Mouse (Mus musculus) midbrain, embryonic 11.5 days (tissue): ENCODE data around the gene Lef1. TPM values are rescaled to one million over a fixed set of nuclear protein-coding genes. Genes with fewer than 3 reads are reported as not detected.

Experiments used
- ATAC-seq: fragments of 200-750 bp; cut with Nextera tagmentation; 2 replicates; pipeline ENCODE4 v1.8.0; 2017; ENCODE audit warnings: moderate TSS enrichment, moderate library complexity; ENCODE audit not compliant: low FRiP score
- DNase-seq: peaks from one replicate; pipeline ENCODE4 v3.0.0; 2015; ENCODE audit warnings: low spot score; ENCODE audit errors: missing footprints
- H3K27ac ChIP-seq: fragments of 300-500 bp; sonication (generic); 2 replicates; pipeline ENCODE4 v1.5.1; 2014; ENCODE audit warnings: low read depth, low read length
- H3K27me3 ChIP-seq: fragments of 300-500 bp; sonication (generic); 2 replicates; pipeline ENCODE4 v1.6.1; 2014; ENCODE audit warnings: mild to moderate bottlenecking, low read length, moderate library complexity, mixed read lengths; ENCODE audit not compliant: control insufficient read depth, insufficient read depth
- H3K36me3 ChIP-seq: fragments of 300-500 bp; sonication (generic); 2 replicates; pipeline ENCODE4 v1.6.1; 2014; ENCODE audit warnings: mild to moderate bottlenecking, low read length, moderate library complexity, mixed read lengths; ENCODE audit not compliant: control insufficient read depth, insufficient read depth
- H3K4me1 ChIP-seq: fragments of 300-500 bp; sonication (generic); 2 replicates; pipeline ENCODE4 v1.6.1; 2014; ENCODE audit warnings: low read length; ENCODE audit not compliant: control insufficient read depth, insufficient read depth
- H3K4me2 ChIP-seq: fragments of 300-500 bp; sonication (generic); 2 replicates; pipeline ENCODE4 v1.6.1; 2014; ENCODE audit warnings: mild to moderate bottlenecking, moderate library complexity
- H3K4me3 ChIP-seq: fragments of 300-500 bp; sonication (generic); 2 replicates; pipeline ENCODE4 v1.5.1; 2014; ENCODE audit warnings: low read depth, low read length
- H3K9ac ChIP-seq: fragments of 300-500 bp; sonication (generic); 2 replicates; pipeline ENCODE4 v1.6.1; 2014; ENCODE audit warnings: low read length
- H3K9me3 ChIP-seq: fragments of 300-500 bp; sonication (generic); 2 replicates; pipeline ENCODE4 v1.6.1; 2016; ENCODE audit warnings: low read length; ENCODE audit not compliant: control insufficient read depth
- WGBS: fragments of 180-500 bp; shearing (Covaris S2); extraction: QIAGEN DNeasy Blood & Tissue Kit; methylation state at CpG from one replicate; pipeline ENCODE4 v1.1.7; 2014; 5-methylcytosine and 5-hydroxymethylcytosine counted together
- polyA plus RNA-seq: library from polyadenylated mRNA; unstranded; fragments of >200 nt; fragmentation: Nextera tagmentation; extraction: Ambion mirVana; gene quantifications from 2 replicates; pipeline ENCODE4 v1.2.1, GENCODE M21; 2014

Lef1 gene
- 66.9 and 67.7 TPM in 2 replicates for polyA plus RNA-seq

DNA sequence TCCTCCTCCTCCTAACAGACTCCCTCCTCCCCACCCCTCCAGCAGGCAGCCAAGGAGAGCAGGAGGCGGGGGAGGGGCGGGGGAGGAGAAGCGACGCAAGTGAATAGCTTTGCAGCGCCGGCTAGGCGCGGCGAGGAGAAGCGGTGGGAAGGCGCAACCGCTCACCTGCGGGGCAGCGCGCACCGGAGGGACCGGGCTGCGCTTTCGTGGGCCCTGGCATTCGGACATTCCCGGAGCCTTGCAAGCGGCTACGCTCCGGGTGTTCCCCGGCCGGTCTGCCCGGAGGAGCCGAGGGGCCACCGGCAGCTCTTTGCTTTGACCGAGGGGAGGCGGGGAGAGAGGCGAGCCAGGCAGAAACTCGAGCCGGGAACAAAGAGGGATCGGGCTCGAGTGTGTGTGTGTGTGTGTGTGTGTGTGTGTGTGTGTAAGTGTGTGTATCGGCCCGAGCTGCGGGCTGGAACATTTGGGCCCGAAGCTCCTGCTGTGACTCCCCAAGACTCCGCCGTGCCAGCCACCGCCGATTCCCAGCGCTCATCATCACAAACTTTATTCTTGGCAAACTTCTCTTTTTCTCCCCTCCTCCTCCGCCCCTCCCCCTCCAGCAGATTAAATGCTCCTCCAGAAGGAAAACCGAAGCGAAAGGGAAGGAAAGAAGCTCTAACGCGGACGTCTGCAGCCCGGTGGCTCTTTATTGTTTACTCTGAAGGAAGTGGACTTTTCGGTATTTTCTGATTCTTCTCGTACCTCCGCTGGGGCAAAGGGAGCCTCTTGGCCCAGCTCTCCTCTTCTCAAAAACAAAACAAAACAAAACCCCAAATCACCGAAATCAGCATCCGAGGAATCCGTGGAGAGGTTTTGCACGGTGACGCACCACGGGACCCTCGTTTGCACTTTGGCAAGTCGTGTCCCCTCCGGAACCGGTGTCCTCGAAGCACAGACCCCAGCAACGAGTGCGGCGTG is at the start of gene Lef1:
TSS of gene Lef1 (plus strand) at position 281 of the 960 bp plus-strand sequence.
- Histone ChIP-seq H3K4me2 (peak within 1 kb of the TSS; percentile 96), H3K4me1 (peaks cover 49% of the 10 kb centered on the region), H3K9me3 (no peaks in the 10 kb centered on the region), H3K9ac (peak within 1 kb of the TSS; percentile 92), H3K4me3 (peak within 1 kb of the TSS; percentile 77), H3K27me3 (peaks cover 23% of the 10 kb centered on the region), H3K36me3 (no peaks in the 10 kb centered on the region), H3K27ac (peak within 1 kb of the TSS; percentile 78)
- WGBS, result under 1% methylated on average over 64 of the region's 69 CpGs
- DNase-seq, result peak; percentile 98
- peak; percentile 62 for ATAC-seq

- no peaks in the 10 kb centered on the region for H3K9me3 ChIP-seq
- DNase-seq (no peak), ATAC-seq (no peak)
- no peak overlapping the region for H3K4me2 ChIP-seq
- no peak overlapping the region for H3K4me3 ChIP-seq
- 70% methylated on average over 9 of the region's 9 CpGs for WGBS
- no peaks in the 10 kb centered on the region; the same call in 1 of the 2 replicates for H3K27me3 ChIP-seq
- H3K9ac ChIP-seq, result no peak overlapping the region
- peaks cover 3% of the 10 kb centered on the region for H3K4me1 ChIP-seq
- no peaks in the 10 kb centered on the region for H3K36me3 ChIP-seq
- no peak overlapping the region for H3K27ac ChIP-seq
These were observed 45.3 kb upstream of the Lef1 start for GRCm38 (mm10) chr3:131065001-131065400.

- Histone ChIP-seq H3K9me3 (no peaks in the 10 kb centered on the region), H3K36me3 (no peaks in the 10 kb centered on the region), H3K4me3 (no peak overlapping the region), H3K27ac (no peak overlapping the region), H3K27me3 (no peaks in the 10 kb centered on the region; the same call in 1 of the 2 replicates), H3K4me2 (no peak overlapping the region), H3K4me1 (peaks cover 7% of the 10 kb centered on the region), H3K9ac (no peak overlapping the region)
- ATAC-seq (no peak), DNase-seq (no peak)
- 30% methylated on average over 8 of the region's 8 CpGs for WGBS
These were observed 44.1 kb upstream of the Lef1 start for GRCm38 (mm10) chr3:131066171-131066570.

DNA sequence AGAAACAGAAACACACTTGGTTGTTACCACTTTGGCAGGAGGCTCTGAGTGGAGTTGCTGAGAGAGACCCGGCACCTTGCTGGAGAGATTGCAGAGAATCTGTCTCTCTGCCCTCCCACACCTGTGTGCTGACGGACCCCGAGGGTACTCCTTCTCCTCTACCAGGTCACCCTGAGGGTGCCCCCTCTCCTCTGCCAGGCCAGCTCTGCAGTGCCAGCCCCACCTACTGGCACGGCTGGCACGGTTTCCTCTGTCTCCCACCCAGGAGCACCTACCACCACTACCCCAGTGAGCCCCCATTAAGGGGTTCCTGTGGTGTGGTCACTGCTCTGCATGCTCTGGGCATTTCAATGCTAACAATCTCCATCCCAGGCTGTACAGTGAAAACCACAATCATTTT is 42.3 kb upstream of the Lef1 start:
- ATAC-seq, result no peak
- no peak overlapping the region for H3K4me3 ChIP-seq
- H3K27me3 ChIP-seq, result no peaks in the 10 kb centered on the region; the same call in 1 of the 2 replicates
- H3K4me1 ChIP-seq, result peaks cover 7% of the 10 kb centered on the region
- H3K4me2 ChIP-seq, result no peak overlapping the region
- no peaks in the 10 kb centered on the region for H3K9me3 ChIP-seq
- H3K36me3 ChIP-seq, result no peaks in the 10 kb centered on the region
- WGBS, result 89% methylated on average over 5 of the region's 5 CpGs
- no peak overlapping the region for H3K27ac ChIP-seq
- H3K9ac ChIP-seq, result no peak overlapping the region
- no peak for DNase-seq

DNA sequence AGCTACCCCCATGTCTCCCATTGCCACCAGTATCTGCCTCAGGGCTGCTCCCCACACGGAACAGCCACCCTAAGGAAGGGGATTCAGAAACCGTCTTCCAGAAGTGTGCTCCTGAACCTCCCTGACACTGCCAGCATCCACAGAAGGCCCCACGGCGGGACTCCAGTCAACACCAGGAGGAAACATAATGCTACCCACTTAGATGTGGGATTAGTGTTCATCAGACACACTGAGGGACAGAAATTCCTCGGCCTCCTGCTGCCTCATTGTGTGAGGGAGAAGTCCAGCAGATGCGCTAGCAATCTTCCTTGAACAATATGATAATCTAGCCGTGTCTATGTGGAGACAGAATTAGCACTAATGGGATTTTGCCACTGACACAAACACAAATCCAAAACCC is 40.1 kb upstream of the Lef1 start:
- ATAC-seq (no peak), DNase-seq (no peak)
- WGBS, result 14% methylated on average over 7 of the region's 7 CpGs
- Histone ChIP-seq H3K27me3 (no peaks in the 10 kb centered on the region; the same call in 1 of the 2 replicates), H3K27ac (no peak overlapping the region), H3K36me3 (no peaks in the 10 kb centered on the region), H3K9me3 (no peaks in the 10 kb centered on the region), H3K4me3 (no peak overlapping the region), H3K4me1 (peaks cover 7% of the 10 kb centered on the region), H3K4me2 (no peak overlapping the region), H3K9ac (no peak overlapping the region)

DNA sequence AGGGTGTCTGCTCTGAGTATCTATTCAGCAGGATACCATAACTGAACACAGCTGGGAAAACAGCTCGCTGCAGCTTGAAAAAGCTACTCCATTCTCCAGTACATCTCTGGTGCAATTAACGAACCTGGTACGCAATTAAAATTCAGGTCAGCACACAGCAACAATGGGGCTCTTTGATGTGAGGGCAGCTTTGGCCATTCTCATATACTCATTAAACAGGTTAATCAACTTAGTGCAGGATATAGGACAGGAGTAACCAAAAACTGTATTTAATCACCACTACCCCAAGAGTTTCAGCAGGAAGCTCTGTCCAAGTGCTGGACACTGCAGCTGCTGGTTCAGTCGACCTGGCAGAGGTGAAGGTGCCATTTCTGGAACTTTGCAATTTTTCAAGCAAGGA is 37.6 kb upstream of the Lef1 start:
- Histone ChIP-seq H3K9ac (no peak overlapping the region), H3K27ac (no peak overlapping the region), H3K36me3 (no peaks in the 10 kb centered on the region), H3K4me2 (no peak overlapping the region), H3K9me3 (no peaks in the 10 kb centered on the region), H3K4me3 (no peak overlapping the region), H3K27me3 (no peaks in the 10 kb centered on the region; the same call in 1 of the 2 replicates), H3K4me1 (peaks cover 7% of the 10 kb centered on the region)
- DNase-seq (no peak), ATAC-seq (no peak)
- WGBS, result 57% methylated on average over 4 of the region's 4 CpGs

- no peak overlapping the region for H3K9ac ChIP-seq
- no peak overlapping the region for H3K27ac ChIP-seq
- H3K4me3 ChIP-seq, result no peak overlapping the region
- H3K9me3 ChIP-seq, result no peaks in the 10 kb centered on the region
- H3K4me2 ChIP-seq, result no peak overlapping the region
- ATAC-seq (no peak), DNase-seq (no peak)
- H3K36me3 ChIP-seq, result no peaks in the 10 kb centered on the region
- 94% methylated on average over 4 of the region's 4 CpGs for WGBS
- H3K27me3 ChIP-seq, result no peaks in the 10 kb centered on the region
- H3K4me1 ChIP-seq, result peaks cover 7% of the 10 kb centered on the region
These were observed 36.3 kb upstream of the Lef1 start for GRCm38 (mm10) chr3:131073946-131074345.

GRCm38 (mm10) chr3:131078041-131078621 is 32.1 kb upstream of the Lef1 start:
- no peak overlapping the region for H3K9ac ChIP-seq
- H3K4me2 ChIP-seq, result no peak overlapping the region
- no peak overlapping the region for H3K4me3 ChIP-seq
- H3K27ac ChIP-seq, result no peak overlapping the region
- H3K36me3 ChIP-seq, result no peaks in the 10 kb centered on the region
- DNase-seq (no peak), ATAC-seq (no peak)
- no peaks in the 10 kb centered on the region for H3K4me1 ChIP-seq
- H3K9me3 ChIP-seq, result no peaks in the 10 kb centered on the region
- WGBS, result 94% methylated on average over 6 of the region's 6 CpGs
- H3K27me3 ChIP-seq, result no peaks in the 10 kb centered on the region

GRCm38 (mm10) chr3:131078719-131079118 is 31.6 kb upstream of the Lef1 start:
- ATAC-seq, result no peak
- H3K27ac ChIP-seq, result no peak overlapping the region

More at GRCm38 (mm10) chr3:131078719-131079118, 31.6 kb upstream of the Lef1 start:
- Histone ChIP-seq H3K36me3 (no peaks in the 10 kb centered on the region), H3K27me3 (no peaks in the 10 kb centered on the region), H3K4me1 (no peaks in the 10 kb centered on the region), H3K4me2 (no peak overlapping the region), H3K9me3 (no peaks in the 10 kb centered on the region), H3K9ac (no peak overlapping the region), H3K4me3 (no peak overlapping the region)
- WGBS, result 80% methylated on average over 5 of the region's 5 CpGs
- DNase-seq, result no peak
